Mouse (Mus musculus) ZHBTc4 (cell line): ENCODE measurements around the gene Kidins220.
A peak's percentile ranks its signal among the peaks of the same experiment; 100 is the strongest.

Experiments used
- DNase-seq: peaks from one replicate; pipeline ENCODE4 v3.0.0-alpha.2; 2011; ENCODE audit warnings: low read depth, low spot score

Gene Kidins220

DNA sequence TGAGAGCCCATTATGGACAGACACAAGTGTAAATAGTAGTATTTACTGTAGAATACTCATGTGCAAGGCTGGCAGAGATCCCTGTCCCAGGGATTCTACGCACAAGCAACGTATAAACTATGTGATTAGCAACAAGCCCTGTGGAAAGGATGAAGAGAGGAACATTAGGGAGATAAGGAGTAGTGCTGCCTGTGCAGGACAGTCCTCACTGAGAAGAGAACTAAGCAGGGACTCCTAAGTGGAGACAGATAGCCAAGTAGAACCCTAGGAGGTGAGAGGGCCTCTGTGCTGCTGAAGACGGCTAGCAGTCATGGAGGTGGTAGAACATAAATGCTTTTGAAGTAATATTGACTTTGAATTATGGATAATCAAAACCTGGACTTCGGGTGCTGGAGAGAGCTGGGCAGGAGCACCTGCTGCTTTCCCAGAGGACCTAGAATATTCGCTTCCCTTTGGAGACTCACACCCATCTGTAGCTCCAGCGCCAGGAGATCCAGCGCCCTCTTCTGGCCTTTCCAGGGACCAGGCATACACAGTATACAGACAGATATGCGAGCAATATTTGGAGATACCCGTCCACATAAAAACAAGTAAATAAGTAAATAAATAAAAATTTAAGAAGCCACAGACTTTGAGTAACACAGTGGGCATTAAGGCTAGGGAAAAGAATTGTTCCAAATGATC is 50.3 kb downstream of the Kidins220 start:
- peak; percentile 51 for DNase-seq

DNA sequence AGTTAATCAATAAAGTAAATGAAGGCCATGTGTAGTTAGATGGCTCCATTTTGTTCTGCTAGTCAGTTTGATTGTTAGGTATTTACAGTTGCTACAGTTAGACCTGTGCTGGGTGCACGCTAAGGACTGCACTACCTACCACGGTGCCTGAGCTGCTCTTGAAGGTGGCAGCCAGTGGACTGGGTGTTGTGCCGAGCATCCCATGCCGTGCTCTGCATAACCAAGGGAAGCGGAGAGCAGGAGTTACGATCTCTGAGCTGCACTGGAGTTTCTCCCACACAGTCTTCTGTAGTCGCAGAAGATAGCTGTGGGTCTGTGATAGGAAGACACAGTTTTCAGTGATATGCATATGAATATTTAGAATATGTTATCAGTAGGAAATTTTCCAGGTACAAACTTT is 51.6 kb downstream of the Kidins220 start:
- no peak for DNase-seq

DNA sequence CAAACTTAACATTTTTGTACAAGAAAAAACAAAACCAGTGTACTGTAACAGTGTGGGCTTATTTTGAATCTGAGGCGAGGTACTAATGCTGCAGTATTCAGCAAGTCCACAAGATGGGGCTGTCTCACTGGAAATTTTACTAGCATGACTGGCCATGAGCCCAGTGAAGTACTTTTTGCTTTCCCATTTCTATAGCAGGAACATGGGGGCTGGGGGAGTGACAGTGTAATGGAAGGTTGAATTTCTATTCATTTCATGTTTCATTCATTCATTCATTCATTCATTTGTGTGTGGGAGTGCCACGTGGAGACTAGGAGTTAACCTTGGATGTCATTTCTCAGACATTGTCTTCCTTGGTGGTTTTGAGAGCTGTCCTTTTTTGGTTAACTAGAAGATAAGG is 52.7 kb downstream of the Kidins220 start:
- DNase-seq = peak; percentile 56

DNA sequence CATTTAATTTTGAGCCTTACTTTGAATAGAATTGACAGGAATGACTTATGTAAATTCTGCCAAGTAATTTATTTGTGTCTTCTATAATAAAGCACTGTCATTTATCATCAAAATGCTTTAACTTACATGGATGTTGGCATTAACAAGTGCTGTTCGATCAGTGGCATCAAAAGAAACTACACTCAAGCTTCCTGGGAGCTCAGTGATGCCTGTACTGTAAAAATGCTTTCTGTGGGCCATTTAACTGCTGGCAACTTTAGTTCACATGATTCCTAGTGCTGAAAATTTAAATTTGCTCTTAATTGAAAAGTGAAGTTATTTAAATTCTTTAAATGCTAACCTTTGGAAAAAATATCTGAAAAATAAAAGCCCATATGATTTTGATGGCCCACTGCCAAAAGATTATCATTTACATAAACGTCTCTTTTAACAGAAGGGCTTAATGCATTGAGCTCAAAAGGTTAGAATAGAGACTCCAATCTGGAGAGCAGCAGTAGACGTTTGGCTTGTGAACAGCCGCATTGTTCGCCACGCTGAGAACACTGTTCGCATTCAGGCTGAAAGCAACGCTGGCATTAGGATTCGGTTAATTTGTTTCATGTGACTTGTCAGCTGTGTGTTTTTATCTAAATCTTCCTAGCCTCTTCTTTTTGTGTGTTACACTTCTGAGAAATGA is 59.1 kb downstream of the Kidins220 start:
- DNase-seq = no peak

DNA sequence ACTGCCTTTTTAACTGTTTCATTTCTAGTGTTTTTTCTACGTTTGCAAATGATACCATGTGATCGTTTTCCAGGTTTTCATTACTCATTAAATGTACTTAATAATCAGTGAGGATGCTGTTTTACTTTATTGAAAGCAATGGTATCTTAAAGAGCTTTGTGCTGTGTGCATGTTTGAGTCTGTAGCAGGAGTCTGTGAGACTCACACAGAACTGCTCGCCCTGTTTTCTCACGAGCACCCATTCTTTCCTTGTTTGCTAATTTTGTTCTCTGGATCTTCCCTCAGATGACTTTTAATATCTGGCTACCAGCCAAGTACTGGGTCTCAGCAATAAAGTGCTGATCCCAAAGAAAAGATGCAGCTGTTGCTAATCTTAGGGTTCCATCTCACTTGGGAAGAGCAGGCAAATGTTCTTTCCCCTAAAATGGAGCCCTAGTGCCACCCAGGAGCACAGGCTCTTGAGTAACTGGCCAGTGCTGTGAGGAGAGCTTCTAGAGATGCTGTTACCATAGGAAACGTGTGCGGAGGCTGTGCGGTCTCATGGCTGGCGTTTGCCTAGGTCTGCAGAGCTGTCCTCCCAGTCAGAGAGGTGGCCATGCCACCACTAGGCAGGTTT is 59.7 kb downstream of the Kidins220 start:
- no peak for DNase-seq

DNA sequence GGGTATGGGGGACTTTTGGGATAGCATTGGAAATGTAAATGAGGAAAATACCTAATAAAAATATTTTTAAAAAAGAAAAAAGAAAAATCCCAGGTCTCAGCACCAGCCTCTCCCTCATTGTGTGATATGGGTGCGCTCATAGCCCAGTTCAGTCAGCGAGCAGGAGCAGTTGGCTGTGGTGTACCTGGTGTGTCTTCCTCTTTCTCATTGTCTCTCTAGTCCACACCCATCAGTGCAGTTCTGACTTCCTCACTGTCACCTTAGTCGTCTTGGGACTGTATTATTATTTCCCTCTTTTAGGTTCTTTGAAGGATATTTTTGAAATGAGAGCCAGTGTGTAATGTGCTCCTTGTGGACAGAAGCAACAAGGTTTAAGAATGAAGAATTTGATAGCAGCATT is 61.3 kb downstream of the Kidins220 start:
- no peak for DNase-seq

DNA sequence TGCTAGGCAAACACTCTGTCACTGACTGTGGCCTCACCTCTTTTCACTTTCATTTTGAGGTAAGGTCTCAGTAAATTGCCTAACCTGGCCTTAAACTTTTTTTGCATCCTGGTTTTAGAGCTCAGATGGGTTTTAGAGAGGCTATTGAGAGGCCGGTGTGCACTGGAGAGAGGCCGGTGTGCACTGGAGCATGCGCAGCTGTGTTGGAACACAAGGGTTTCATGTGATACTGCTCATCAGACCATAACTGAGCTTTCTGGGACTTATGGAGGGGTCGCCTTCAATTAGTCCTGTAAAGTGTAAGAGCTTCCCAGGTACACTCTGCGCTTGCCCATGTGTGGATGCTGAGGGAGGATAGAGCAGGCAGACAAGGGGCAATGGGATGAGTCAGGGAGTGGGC is 62.5 kb downstream of the Kidins220 start:
- no peak for DNase-seq

DNA sequence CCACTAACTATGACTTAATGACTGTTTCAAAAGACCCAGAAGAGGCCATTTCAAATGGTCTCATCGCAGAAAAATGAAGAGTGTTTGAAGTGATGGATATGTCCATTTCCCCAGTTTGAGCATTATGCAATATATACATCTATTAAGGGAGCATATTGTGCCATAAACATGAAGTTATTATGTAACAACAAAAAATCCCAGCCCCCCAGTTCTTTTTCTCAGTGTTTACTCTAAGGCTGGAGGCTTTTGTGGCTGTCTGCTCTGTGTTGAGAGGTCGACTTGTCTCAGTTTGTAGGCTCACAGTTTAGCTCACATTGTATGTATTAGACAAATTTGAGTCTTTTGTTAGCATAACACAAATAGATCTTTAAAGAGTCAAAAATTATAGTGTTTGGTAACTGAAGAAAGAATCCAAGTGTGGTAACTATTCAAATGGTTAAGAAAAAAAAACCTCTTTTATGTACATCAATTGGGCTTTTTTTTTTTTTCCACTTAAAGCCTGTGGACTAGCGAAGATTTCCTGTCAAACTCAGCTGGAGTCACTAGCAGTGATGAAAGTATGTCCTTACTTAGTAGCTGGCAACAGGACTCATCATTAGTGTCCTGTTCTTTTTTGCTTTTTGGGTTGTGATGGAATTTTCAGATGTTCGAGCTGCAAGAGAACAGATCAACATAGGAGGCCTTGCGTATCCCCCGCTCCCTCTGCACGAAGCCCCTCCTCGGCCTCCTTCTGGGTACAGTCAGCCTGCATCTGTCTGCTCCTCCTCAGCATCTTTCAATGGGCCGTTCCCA is 63.2 kb downstream of the Kidins220 start:
- no peak for DNase-seq

DNA sequence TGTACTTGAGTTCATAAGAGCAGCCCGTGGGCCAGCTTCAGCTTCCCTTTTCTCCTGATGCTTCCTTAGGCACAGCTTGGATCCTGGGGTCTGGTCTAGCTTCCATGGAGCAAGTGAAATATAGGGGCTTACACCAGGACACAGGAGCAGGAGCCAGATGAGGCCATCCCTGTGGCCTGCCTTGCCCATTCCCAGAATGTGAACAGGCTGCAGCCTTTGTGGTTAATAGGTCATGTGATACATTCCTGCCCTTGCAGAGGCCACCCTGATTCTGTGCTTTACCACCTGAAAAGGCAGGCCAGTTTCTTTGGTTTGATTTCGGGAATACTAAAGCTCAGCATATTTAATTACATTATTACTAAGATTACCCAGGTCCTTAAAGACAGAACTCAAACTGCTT is 69.3 kb downstream of the Kidins220 start:
- no peak for DNase-seq

DNA sequence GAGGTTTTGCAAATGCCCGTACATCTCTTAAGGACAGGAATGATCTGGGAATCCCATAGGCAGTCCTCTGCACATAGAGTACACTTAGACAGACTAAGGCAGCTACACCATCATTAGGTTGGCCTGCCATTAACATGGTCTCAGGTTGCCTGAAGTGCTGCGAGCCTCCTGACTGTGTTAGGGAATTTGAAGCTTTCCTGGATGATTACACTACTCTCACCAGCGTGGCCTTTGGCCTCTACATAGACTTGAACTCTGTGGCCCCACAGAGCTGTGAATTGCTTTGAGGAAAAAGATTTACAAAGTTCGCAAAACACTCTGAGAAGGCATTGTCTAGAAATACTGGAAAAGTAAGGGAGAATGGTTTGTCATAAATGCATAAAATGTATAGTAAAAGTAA is 69.9 kb downstream of the Kidins220 start:
- DNase-seq = no peak

DNA sequence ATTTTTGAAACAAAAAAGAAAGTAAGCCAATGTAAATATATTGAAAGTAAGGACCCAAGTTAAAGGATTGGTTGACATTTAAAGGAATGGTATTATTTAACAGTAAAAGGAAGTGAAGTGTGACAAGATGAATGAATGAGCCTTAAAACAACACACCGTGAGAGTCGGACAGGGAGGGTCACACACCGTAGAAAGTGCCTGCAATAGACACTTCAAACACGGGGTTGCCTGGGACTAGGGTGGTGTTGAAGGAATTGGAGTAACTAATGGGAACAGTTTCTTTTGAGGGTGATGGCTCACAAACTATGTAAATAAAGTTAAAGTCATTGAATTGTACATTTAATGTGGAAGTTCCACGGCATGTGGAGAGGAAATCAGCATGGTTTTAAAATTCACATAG is 74.5 kb downstream of the Kidins220 start:
- DNase-seq = no peak

DNA sequence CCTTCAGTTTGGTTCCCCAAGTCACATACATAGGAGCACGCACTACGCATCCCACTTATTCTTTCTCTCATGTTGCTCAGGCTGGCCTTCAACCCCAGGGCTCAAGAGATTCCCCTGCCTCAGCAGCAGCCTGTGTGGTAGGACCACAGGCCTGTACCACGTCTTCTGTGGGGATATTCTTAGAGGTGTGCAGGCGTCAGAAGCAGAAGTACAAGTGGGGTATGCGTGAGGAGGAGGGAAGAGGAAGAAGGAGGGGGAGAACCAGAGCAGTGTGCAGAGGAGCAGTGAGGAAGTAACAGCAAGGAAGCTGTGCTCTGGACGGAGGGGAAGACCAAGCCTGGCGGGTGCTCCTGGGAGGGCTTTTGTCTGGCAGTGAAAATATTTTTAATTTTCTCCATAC is 79.8 kb downstream of the Kidins220 start:
- DNase-seq = no peak

DNA sequence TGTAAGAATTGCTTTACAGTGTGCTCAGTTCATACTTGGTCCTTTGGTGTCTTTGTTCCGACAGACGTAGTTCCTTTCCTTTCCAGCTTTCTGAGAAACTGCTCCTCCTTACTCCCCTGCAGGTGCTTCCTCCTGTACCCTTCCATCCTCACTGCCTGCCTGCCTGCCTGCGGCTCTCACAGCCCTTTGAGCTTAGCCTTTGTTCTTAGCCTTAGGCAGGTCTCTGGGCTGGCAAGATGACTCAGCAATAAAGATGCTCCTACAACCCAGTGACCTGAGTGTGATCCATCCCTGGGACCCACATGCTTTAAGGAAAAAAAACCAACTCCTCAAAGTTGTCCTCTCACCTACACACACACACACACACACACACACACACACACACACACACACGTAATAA is 80.2 kb downstream of the Kidins220 start:
- peak; percentile 73 for DNase-seq

DNA sequence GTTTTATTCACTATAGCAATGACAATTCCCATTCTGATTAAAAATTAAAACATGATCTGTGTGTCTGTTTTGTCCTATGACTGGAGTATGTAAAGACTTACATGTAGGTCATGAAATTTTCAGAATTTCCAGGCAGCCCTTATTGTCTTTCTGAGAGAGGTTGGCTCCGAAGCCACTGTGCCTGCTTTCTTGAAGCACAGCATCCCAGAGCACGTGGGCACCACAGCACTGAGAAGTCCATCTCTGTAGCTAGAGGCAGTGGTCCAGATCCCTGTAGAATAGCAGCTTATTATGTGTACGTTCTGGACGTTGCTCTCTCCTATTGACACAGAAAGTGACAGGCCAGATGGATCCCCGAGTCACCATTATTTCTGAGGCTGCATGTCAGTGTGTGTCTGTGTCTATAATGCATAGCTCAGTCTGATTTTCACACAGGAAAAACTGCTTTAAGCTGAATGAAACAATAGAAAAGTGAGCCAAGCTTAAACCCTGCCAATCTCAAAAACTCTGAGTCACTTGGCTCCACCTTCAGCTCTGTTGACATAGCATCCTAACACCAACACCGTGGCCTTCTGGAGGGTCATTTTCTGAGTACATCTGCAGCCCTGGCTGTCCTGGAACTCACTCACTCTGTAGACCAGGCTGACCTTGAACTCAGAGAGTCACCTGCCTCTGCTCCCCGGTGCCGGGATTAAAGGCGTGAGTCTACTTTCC is 84.9 kb downstream of the Kidins220 start:
- DNase-seq = no peak

DNA sequence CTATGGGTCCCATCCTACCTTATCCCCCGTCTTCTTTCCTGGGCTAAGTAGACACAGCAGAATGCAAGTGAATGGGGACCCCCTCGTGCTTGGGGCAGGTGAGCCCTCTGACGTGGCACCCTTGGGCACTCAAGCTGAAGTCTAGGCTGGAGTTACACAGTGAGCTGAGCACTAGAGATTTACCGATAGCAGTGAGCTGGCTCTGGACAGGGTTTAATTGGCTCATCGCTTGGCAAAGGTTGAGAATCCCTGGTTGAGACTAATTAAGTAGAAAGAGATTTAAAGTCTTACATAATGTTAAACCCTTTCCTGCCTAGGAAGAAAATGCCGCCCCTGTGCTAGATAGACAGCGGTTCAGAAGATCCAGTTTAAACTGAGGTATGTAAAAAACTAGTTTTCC is 86.2 kb downstream of the Kidins220 start:
- DNase-seq = no peak

DNA sequence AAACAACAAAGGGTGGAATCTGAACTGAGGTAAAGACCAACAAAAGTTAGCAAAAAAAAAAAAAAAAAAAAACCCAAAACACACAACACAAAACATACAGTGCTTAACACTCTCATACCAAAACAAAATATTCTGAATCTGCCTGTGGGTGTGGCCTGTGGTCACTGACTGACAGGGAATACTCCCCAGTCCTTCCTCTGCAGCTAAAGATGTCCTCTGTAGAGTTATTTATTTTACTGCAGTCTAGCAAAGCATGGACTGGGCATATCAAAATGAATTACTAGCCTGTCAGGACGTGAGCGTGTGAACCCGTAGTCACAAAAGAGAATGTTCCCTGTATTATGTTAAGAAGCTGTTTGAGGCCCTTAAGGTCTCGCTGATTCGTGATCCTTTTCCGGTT is 87.5 kb downstream of the Kidins220 start:
- DNase-seq = no peak

DNA sequence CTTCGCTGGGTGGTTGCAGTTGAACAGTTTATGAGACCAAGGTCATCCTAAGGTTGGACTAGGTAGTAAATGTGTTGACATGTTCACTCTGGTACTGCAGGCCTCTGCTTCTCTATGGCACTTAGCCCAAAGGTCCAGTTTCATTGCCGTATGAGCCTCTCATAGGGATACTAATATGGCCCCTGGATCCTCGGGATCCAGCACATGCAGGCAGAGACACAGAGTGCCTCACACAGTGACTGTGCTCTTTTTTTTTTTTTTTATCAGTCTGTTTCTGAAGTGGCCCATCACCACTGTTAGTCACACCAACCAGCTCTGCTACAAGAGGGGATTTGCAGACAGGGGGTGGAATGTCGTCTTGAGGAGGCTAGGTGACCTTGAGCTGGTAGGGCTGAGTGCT is 98.6 kb downstream of the Kidins220 start:
- no peak for DNase-seq

DNA sequence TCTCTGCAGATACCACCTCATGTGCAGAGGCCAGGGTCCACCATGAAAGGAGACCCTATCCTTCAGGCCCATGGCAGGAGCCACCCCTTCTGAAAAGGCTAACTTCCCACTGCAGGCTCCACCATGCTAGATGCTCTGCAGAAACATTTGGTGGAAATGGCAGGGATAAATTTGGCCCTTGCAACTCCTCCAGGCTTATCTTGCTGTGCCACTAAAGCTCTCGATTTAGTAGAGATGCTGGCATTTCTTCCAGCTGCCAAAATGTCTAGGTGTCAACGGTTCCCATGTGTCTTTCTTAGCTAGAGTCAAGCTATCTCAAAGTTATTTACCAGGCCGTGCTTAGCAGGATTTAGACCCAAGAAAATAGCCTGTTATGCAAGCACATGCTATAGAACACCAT is 99.6 kb downstream of the Kidins220 start:
- no peak for DNase-seq

DNA sequence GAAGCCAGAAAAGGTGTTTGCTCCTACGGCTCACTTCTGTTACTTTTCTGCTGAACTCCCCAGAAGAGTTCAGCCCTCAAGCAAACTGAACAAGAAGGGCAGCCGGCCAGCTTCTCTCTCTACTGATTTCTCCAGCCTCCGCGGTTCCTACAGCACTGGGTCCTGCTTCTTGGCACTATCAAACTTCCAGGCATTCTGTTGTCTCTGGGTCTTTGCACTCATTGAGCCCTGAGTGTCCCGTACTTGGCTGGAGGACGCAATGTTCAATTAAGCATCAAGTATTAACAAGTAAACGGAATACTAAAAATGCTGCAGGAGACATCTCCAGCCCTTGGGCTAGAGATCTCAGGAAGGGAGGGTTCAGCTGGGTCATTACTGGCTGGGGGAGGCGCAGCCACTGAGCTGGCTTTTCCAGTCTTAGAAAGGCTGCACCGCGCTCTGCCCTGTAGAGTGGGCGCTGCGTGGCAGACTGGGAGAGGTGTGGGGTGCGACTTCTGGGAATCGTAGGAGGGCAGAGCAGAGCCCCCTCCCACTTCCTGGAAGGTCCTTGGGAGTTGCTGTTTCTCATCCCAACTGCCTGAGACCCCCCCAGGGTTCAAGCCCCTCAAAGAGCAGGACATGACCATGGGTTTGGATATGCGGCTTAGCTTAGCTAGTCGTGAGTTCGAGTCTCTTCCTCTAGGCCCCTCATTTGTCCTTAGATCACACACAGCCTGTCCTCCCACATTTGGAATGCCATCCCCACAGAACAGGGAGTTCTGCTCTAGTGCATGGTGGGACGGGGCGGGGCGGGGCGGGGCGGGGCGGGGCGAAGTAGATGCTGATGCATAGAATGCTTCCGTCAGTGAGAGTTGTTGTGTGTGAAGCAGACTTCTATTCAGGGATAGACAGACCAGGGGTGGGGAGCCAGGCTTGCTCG is 108.8 kb downstream of the Kidins220 start:
- peak; percentile 80 for DNase-seq

DNA sequence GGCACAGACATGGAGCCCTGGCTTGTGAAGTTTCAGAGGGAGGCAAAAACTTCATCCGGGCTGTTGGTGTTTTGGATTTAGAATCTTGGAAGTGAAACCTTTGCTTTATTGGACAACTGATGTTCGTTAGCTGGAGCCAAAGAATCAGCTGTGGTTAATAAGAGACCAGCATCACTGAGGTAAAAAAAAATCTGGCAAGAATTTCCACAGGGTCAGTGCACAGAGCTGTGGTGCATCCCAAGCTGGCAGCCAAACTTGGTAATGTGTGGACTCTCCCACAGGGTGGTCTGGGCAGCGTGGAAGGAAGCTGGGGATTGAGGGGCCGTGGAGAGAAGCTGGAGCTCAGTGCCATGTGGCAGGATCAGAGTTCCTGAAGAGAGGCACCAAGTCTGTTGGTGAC is 112.2 kb downstream of the Kidins220 start:
- DNase-seq = no peak

DNA sequence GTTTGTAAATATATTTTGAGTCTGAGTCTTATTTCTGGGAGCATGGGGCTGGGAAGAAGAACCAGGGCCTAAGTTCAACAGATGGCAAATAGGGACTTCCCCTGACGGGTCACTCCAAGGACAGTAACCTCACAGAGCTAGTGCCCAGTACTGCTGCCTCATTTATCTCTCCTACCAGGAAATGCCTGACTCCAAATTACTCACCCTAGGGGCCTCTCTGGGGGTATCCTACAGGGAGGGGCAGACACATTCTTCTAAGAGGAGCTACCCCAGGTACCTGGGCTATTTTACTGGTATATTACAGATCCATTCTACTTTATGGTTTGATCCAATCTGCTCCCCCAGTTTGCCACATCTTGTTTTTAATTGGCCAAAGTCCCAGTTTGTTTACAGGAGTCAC is 114.7 kb downstream of the Kidins220 start:
- DNase-seq = no peak
